Mouse (Mus musculus) embryonic stem cell, embryonic (primary cell): ENCODE results near the gene Zfyve16.

ENCODE experiments used
- CTCF ChIA-PET, 4 experiments: fragments of 300-600 bp in 2 of 4; fragments of 350-600 bp in 2 of 4; sonication (Branson Sonifier 250); formaldehyde crosslinking; loops; one replicate each; lab custom pipeline; 2022; ENCODE audit warnings: inconsistent platforms in 2 of 4; lab: Charles Lee
- POLR2A ChIA-PET, 4 experiments: fragments of 300-600 bp in 2 of 4; fragments of 350-600 bp in 2 of 4; sonication (Branson Sonifier 250); formaldehyde crosslinking; loops; one replicate each; lab custom pipeline; 2022; ENCODE audit warnings: antibody characterized with exemption in 4 of 4, inconsistent platforms in 1 of 4; lab: Charles Lee

The Zfyve16 gene

DNA sequence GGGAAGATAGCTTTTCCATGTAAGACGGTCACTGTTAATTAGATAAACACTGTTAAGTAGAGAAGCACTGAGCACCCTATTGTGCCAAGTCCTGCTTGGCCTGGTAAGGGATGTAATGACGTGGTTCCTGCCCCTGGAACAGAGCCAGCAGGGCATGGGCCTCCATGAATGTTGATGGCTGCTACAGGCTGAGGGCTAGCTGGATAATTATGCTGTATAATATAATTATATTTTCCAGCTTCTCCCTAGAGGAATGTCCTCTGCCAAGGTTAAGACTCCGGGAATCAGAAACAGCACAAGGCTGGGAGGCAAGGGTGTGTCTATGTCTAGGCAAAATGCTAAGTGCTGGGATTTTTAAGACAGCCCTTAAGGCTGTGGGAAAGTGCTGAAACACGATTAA, 39.9 kb downstream of the Zfyve16 start:
- CTCF ChIA-PET = interaction anchor here in 1 of 4 experiments (0.5 kb wide), 1 partner anchor 250 kb away, joined by 3 read pairs; no protein-coding TSS in a partner anchor
- POLR2A ChIA-PET = interaction anchor here in 1 of 4 experiments (0.5 to 1.6 kb wide), 4 partner anchors 9 to 1269 kb away, joined by 3 to 4 read pairs (median 3); partner anchors contain the start of genes Dhfr and Msh3

DNA sequence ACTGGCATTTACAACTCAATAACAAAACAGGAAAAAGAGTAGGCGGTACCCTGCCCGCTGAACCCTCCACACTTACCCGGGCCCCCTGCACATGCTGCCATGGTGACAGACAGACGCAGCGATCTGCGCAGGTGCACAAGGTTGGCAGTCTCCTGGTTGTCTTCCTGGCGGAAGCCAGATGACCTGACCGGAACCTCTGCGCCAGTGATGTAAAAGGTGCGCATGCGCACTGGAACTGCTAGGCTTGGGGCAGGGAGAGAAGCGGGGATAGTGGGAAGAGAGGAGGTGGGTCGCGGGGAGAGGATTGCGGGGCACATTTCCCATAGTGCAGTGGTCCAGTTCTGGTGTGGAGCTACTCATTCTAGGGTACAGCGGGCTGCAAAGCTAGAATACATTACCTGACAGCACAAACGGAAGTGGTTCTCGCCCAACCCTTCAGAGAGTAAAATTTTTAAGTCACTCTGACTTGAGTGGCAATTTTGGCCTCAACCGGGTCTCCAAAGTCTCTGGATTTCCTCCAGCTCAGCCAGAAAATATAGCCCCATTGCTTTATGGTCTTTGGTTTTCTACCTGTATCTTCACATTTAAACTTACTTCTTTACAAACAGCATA, 46.7 kb downstream of the Zfyve16 start, which contains the start of gene Fam151b:
Gene Fam151b (minus strand): TSS at position 164 of the 612 bp plus-strand sequence.
- CTCF ChIA-PET = interaction anchor here in 1 of 4 experiments (0.8 kb wide), 1 partner anchor 29 kb away, joined by 3 read pairs; no protein-coding TSS in a partner anchor
- POLR2A ChIA-PET = interaction anchor here in 2 of 4 experiments (0.8 to 1.4 kb wide), 2 partner anchors 8 to 130 kb away, joined by 3 read pairs; partner anchors contain the start of genes Dhfr (in 1 of the 2) and Msh3 (in 1 of the 2)

DNA sequence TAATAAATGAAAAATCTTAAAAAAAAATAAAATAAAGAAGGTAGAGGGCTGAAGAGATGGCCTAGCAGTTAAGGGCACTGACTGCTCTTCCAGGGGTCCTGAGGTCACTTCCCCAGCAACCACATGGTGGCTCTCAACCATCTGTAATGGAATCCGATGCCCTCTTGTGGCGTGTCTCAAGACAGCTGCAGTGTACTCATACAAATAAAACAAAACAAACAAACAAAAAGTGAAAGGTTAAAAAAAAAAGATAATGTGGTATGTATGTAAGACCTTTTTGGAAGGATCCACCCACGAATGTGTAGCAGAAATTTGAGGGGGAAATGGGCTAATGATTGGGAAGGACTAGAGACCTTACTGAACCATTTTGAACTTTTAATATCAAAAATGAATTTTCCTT, 47.3 kb downstream of the Zfyve16 start:
- CTCF ChIA-PET = interaction anchor here in 1 of 4 experiments (0.8 kb wide), 1 partner anchor 30 kb away, joined by 3 read pairs; no protein-coding TSS in a partner anchor
- POLR2A ChIA-PET = interaction anchor here in 1 of 4 experiments (1.4 kb wide), 1 partner anchor 129 kb away, joined by 5 read pairs; the partner anchor contains the start of genes Dhfr and Msh3

DNA sequence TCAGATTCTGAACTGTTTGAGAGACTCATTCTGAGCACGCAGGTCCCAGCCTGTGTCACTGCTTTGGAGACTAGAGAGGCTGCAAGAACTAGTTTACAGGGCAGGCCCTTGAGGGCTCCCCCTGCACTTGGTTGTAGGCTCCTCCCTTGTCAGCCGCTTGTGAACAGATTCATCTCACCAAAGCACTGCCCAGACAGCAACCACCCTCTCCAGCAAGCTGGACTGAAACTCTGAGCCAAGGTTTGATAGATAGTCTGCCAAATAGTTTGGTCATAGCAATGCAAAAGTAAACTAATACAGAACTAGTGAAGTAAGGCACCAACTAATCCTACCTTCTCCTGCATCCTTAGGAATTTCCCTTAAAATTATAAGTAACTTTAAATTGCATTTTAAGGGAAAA, 60.5 kb downstream of the Zfyve16 start:
- ChIA-PET CTCF (no interaction called here), POLR2A (no interaction called here)

DNA sequence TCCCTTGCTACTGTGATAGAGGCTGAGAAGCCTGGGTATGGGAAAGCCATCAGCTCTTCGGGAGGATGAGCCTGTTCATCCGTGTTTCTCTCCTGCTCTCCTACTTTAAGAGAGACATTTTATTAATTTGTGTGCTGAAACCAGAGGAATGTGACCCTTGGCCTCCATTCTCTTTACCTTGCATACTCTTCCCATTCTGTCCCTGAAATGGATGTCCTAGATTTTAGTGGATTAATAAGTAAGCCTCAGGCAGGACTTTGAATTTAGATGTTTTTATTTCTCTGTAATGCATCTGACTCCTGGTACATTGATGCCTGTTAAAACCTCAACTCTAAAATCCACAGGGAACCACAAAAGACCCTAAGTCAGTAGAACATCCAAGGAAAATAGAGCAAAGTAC, 61.3 kb downstream of the Zfyve16 start:
- ChIA-PET POLR2A (no interaction called here), CTCF (no interaction called here)

DNA sequence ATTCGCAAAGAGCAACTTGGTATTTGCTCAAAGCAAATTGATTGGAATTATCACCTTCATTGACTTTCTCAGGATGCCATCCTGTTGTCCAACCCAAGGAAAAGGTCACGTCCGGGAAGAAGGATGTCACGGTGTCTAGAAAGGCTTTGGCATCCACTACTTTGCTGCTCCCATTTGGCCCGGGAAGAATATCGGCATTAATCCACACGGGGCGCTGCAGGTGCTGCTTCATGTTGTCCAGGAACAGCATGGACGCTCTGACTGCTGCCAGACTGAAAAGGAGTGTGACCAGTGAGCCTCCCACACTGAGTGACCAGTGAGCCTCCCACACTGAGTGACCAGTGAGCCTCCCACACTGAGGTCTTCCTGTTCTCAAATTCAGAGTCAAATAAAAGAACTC, 62.8 kb downstream of the Zfyve16 start:
- POLR2A ChIA-PET = interaction anchor here in 1 of 4 experiments (1.4 kb wide), 1 partner anchor 62 kb away, joined by 4 read pairs; the partner anchor contains the start of gene Zfyve16
- CTCF ChIA-PET = interaction anchor here in 1 of 4 experiments (1.1 kb wide), 1 partner anchor 388 kb away, joined by 3 read pairs; no protein-coding TSS in a partner anchor

DNA sequence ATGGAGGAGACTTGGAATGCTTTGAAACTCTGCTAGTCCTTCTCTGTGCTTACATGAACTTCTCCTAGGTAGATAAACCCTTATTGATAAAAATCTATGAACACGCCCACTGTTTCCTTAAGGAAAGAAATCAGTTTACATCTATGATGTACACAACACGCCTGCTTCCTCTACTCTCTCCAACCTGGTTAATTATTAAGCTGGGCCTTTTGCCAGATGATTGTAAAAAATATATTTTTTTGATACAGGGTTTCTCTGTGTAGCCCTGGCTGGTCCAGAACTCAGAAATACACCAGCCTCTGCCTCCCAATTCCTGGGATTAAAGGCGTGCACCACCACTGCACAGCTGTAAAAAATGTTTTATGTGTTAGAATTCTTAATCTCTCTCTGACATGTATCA, 66.0 kb downstream of the Zfyve16 start:
- POLR2A ChIA-PET = interaction anchor here in 1 of 4 experiments (1.1 kb wide), 1 partner anchor 37 kb away, joined by 3 read pairs; no protein-coding TSS in a partner anchor
- CTCF ChIA-PET = no interaction called here

DNA sequence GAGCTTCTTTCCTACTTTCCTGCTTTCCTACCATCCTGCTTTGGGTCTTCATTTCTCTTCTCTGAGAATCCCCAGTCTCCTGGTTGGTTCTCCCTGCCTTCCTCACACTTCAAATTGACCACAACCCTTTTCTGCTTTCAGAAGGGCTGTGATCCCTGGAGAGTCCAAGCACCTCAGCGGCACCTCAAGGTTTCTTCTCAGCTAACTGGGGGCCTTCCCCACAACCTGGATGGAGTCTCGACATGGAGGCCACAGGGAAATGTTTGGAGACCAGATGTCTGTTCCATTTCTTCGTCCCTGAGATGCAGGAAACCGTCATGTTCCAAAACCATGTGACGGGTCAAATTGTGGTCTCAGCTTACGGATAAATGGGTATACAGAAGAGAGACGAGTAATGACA, 83.8 kb downstream of the Zfyve16 start:
- ChIA-PET POLR2A (interaction anchor here in 1 of 4 experiments (2.6 kb wide), 1 partner anchor 92 kb away, joined by 7 read pairs; the partner anchor contains the start of genes Dhfr and Msh3), CTCF (no interaction called here)

DNA sequence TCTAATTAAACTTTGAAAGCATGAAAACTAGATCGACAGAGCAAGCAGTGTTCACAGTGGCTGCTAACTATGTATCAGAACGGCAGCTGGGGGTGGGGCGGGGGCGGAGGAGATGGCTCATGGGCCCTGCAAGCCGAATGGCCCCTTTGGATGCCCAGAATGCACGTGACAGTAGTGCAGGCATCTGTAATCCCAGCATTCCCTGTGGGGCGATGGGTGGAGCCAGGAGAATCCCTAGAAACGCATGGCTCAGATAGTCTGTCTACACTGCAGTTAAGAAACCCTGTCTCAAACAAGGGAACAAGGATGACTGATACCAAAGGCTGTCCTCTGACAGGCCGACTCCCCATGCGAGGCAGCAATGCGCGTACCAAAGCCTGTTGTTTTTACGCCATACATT, 90.4 kb downstream of the Zfyve16 start:
- POLR2A ChIA-PET = interaction anchor here in 2 of 4 experiments (0.9 to 2.4 kb wide), 2 partner anchors 85 to 86 kb away, joined by 3 to 9 read pairs; partner anchors contain the start of genes Dhfr (in 2 of the 2) and Msh3 (in 2 of the 2)
- CTCF ChIA-PET = interaction anchor here in 1 of 4 experiments (0.6 kb wide), 1 partner anchor 295 kb away, joined by 4 read pairs; no protein-coding TSS in a partner anchor

DNA sequence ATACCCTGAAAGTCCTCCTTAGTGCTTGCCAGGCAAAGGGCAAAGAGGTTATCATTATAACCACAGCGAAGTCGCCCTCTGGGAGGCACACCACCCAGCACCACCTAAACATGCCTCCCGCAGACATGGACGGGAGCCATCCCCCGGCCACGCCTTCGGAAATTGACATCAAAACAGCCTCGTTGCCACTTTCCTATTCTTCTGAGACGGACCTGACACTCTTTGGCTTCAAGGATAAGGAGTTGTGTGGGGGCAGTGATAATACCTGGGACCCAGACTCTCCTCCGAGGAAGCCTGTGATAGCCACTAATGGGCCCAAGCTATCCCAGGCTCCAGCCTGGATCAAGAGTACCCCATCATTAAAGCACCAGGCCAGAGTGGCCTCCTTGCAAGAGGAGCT, 92.0 kb downstream of the Zfyve16 start:
- ChIA-PET CTCF (interaction anchor here in 1 of 4 experiments (0.5 to 0.9 kb wide), 3 partner anchors 33 to 172 kb away, joined by 3 read pairs; partner anchors contain the start of gene Dhfr), POLR2A (interaction anchor here in 2 of 4 experiments (1.4 to 2.4 kb wide), 2 partner anchors 13 to 84 kb away, joined by 5 to 9 read pairs; partner anchors contain the start of genes Ankrd34b (in 1 of the 2), Dhfr (in 1 of the 2) and Msh3 (in 1 of the 2))
